Mouse (Mus musculus) layer of hippocampus, adult 2 months (tissue): ENCODE results near the gene Ehd3. TPM values are rescaled to one million over a fixed set of nuclear protein-coding genes. Genes with fewer than 3 reads are reported as not detected.

Experiments used
- DNase-seq, 2 experiments: peaks; one replicate each; pipeline ENCODE4 v3.0.0; 2022; ENCODE audit warnings: low spot score in 2 of 2
- H3K27ac ChIP-seq: fragments of 200-600 bp; 2 replicates; pipeline ENCODE4 v1.8.1; 2022
- H3K4me3 ChIP-seq: fragments of 200-600 bp; 2 replicates; pipeline ENCODE4 v1.8.1; 2022; ENCODE audit warnings: mild to moderate bottlenecking
- CTCF ChIP-seq: fragments of 200-600 bp; conservative IDR thresholded peaks from 2 replicates; pipeline ENCODE4 v1.8.1; 2022; ENCODE audit warnings: antibody characterized with exemption, mild to moderate bottlenecking, moderate library complexity
- total RNA-seq, 2 experiments: library from RNA; stranded (reverse); gene quantifications; 2 replicates each; pipeline ENCODE4 v1.2.3; 2021

The Ehd3 gene
- total RNA-seq, 2 experiments from 2014 or later = 147 to 150 TPM

- DNase-seq = no peak
- peak; percentile 22 for TF ChIP-seq CTCF
- no peak overlapping the region for H3K4me3 ChIP-seq
- 0 out of 2 replicates have a peak overlapping the region, but pooled peaks have one; percentile 18 for H3K27ac ChIP-seq
Observed at GRCm38 (mm10) chr17:73813031-73813660, 9.2 kb downstream of the Ehd3 start.

DNA sequence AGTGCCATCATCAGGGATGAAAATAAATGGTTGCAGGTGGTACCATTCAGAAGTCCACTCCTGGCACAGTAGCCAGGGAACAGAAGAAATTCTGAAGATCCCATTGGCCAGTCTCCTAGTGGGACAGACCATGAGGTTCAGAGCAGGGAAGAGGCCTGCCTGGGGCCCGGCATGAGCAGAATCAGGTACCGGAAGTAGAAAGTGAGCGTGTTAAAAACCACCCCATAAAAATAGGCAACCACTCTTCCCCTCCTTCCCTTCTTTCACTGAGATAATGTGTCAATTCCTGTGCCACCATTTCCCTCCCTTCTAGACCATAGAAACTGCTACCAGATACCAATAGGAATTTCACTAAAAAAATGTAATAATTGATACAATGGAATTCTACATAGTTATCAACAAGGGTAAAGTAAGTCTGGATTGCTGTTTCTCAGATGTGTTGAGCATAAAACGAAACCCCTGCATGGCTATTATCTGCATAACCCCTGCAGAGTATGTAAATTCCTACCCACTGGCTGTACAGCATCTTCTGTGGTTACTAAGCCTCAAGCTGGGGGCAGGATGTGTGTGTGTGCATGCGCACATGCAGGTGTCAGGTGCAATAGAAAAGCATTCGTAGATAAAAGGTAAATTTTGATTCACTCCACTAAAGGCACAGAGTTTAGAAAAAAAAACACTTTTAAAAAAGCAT is 10.7 kb downstream of the Ehd3 start:
- no peak for TF ChIP-seq CTCF
- DNase-seq = no peak
- H3K27ac ChIP-seq = no peak overlapping the region
- no peak overlapping the region for H3K4me3 ChIP-seq

DNA sequence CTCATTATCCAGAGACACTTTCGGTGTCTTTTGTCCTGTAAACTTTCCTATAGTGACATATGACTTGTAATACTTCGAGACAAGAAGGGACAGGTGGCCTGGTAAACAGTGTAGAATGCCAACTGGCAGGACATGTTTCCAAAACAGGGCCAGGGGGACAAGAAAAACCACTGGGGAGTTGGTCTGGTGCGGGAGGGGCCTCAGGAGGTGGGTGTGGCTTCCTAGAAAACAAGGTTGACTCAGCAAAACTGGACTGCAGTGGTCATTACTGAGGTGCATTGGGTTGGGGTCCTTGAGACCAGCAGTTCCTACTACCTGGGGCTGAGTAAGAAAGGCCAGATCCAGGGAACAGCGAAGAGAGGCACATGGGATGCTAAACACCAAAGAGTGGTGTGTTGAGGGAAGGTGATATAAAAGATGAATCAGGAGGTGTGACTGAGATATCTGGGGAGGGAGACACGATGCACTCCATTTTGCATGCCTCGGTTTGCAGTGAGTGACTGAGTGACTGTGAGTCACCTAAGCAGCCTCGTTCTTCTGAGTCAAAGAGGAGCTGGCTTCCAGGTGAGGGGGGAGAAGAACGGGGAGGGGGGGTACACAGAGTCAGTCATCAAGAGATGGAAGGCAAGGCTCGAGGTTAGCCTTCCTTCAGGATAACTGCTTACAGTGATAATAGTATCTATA is 13.9 kb downstream of the Ehd3 start:
- H3K4me3 ChIP-seq = no peak overlapping the region
- TF ChIP-seq CTCF = no peak
- DNase-seq = no peak
- no peak overlapping the region for H3K27ac ChIP-seq

DNA sequence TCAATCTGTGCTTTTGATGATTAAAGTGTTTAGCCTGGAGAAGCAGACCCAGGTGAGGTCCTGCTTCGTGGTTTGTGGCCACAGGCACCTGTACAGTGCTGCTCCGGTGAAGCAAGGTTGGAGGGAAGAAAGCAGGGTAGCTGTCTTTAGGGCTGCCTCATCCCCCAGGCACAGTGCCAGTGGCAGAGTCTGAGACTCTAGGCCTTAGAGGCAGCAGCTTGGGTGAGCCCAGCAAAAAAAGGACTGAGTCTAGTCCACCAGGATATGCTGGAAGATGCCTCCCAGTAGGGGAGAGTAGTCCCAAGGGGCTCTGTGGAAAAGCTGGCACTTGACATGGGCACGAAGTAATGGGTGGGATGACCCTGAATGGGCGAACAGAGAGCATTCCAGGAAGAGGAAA is 15.0 kb downstream of the Ehd3 start:
- TF ChIP-seq CTCF = no peak
- Histone ChIP-seq H3K4me3 (no peak overlapping the region), H3K27ac (peak overlapping the region; percentile 55; the same call in 1 of the 2 replicates)
- no peak for DNase-seq

- TF ChIP-seq CTCF = no peak
- DNase-seq = no peak
- Histone ChIP-seq H3K4me3 (no peak overlapping the region), H3K27ac (peak overlapping the region; percentile 80)
Observed at GRCm38 (mm10) chr17:73820726-73821125, 16.8 kb downstream of the Ehd3 start.

- DNase-seq = no peak
- H3K4me3 ChIP-seq = no peak overlapping the region
Observed at GRCm38 (mm10) chr17:73822255-73822654, 18.3 kb downstream of the Ehd3 start.

DNA sequence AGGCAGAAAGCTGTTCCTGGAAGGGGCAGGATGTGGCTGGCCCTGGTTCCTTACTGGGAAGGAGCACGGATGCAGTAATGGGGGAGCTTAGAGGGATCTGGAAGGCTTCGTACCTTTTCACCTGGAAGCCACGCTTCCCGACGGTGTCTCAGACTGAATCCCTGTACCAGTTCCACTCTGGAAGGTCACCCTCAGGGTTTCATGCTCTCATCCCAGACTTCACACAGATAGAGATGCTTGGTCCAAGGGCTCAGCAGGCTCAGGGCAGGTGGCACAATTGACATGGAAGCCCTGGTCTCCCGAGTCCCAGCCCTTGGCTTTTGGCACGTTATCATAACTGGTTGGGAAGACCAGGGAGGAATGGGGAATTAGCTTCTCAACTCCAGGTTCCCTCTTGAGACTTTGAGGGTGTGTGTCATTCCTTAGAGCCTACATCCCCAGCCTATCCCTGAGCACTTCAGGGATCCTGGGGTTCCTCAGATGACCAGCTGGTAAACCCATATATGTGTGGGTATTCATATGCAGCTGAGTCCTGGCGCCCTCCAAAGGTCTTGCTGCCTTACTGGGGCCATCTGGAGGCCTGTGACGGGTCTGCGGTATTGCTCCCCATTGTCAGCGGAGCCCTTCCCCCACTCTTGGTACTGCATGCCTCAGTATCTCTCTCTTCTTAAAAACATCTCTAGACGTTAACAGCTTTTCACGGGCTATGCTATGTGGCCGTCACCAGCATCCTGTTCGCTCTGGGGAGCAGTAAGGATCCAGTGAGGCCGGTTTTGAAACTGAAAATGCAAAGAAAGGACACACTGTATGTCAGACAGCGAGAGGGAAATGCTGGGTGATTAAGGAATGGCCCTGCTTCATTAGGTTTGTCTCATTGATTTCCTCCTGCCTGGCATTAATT is 19.4 kb downstream of the Ehd3 start:
- peak overlapping the region; percentile 80 for H3K27ac ChIP-seq
- TF ChIP-seq CTCF = peak; percentile 35
- DNase-seq = no peak
- no peak overlapping the region for H3K4me3 ChIP-seq

More at GRCm38 (mm10) chr17:73822255-73822654, 18.3 kb downstream of the Ehd3 start:
- no peak for TF ChIP-seq CTCF
- H3K27ac ChIP-seq = peak overlapping the region; percentile 80

DNA sequence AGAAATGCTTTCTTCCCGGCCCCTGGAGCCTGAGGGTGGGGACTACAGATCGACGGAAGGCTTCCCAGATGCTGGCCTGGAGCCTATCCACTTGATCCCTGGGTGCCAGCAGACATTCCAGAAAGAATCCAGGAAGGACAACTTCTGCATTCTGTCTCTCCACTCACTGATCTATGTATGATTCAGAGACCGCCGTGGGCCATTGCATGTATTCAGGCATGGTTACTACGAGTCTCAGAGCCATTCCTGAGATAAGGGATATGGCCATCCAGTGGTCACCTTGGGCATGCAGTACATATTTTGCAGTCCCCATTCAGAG is 20.0 kb downstream of the Ehd3 start:
- peak overlapping the region; percentile 80 for H3K27ac ChIP-seq
- DNase-seq = no peak
- TF ChIP-seq CTCF = no peak
- no peak overlapping the region for H3K4me3 ChIP-seq

GRCm38 (mm10) chr17:73826106-73826505 is 22.2 kb downstream of the Ehd3 start:
- TF ChIP-seq CTCF = no peak
- no peak overlapping the region for H3K4me3 ChIP-seq
- DNase-seq = no peak
- H3K27ac ChIP-seq = no peak overlapping the region

DNA sequence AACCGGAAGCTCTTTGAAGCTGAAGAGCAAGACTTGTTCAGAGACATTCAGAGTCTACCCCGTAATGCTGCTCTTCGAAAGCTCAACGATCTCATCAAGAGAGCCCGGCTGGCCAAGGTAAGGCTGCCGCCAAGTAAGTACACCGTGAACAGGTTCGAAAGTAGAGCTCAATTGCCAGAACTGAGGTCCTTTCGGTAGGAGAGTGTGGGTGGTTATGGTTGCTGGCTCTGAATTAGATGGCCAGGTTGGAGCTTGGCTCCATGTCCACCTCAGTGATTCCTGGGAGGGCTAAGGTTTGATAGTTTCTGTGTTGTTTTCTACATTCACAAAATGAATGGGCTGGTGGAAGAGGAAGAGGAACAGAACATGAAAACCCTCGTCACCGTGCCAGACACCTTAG is 23.5 kb downstream of the Ehd3 start:
- no peak for DNase-seq
- H3K27ac ChIP-seq = 0 out of 2 replicates have a peak overlapping the region, but pooled peaks have one; percentile 14
- no peak overlapping the region for H3K4me3 ChIP-seq
- TF ChIP-seq CTCF = no peak

GRCm38 (mm10) chr17:73830511-73830910 is 26.6 kb downstream of the Ehd3 start:
- peak overlapping the region; percentile 91 for H3K27ac ChIP-seq

GRCm38 (mm10) chr17:73831427-73831826 is 27.5 kb downstream of the Ehd3 start:
- TF ChIP-seq CTCF = no peak
- Histone ChIP-seq H3K4me3 (no peak overlapping the region), H3K27ac (peak overlapping the region; percentile 91)
- peak; percentile 78 to 87 for DNase-seq

More at GRCm38 (mm10) chr17:73830511-73830910, 26.6 kb downstream of the Ehd3 start:
- no peak overlapping the region for H3K4me3 ChIP-seq
- peak; percentile 73 to 85 for DNase-seq
- TF ChIP-seq CTCF = no peak
